Mouse (Mus musculus) small intestine, adult 2 months (tissue): ENCODE data around the gene Gm10053.

Source experiments
- CTCF ChIP-seq: fragments of 200-500 bp; IDR thresholded peaks from 2 replicates; pipeline ENCODE4 v1.5.1; 2012; ENCODE audit warnings: low read depth, mild to moderate bottlenecking, control low read depth, inconsistent platforms, low read length, moderate library complexity, mixed read lengths; ENCODE audit not compliant: insufficient replicate concordance, insufficient read length; ENCODE audit errors: extremely low read depth
- POLR2A ChIP-seq: fragments of 200-500 bp; IDR thresholded peaks from 2 replicates; pipeline ENCODE4 v1.6.1; 2012; ENCODE audit warnings: low read depth, mild to moderate bottlenecking, control low read depth, inconsistent platforms, low read length, moderate library complexity

DNA sequence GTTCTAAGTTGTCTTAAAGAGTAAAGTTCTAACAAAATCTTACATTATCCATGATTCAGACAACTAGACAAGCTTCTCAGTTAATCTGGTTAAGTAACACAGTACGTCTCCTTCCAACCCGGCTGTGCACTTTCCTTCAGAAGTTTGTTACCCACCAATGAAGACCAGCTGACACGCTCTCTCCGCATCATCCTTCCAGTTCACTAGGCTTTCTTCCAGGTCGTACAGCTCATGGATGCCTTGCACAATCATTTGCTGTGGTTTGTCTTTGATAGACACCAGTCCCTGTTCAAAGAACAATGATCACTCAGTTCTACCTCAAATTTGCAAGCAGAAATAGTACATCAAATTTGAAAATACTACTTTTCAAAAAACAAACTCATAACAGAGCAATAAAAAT is 45.4 kb downstream of the Gm10053 start:
- no peak for TF ChIP-seq POLR2A
- TF ChIP-seq CTCF: no peak
